Mouse (Mus musculus) stomach, embryonic 15.5 days (tissue): Measurements from ENCODE around the gene Zfp827. TPM values are rescaled to one million over a fixed set of nuclear protein-coding genes. Genes with fewer than 3 reads are reported as not detected.
A peak's percentile ranks its signal among the peaks of the same experiment; 100 is the strongest.

Source experiments
- ATAC-seq: fragments of 200-750 bp; cut with Nextera tagmentation; 2 replicates; pipeline ENCODE4 v1.8.0; 2017; ENCODE audit warnings: low read depth, moderate number of reproducible peaks, moderate TSS enrichment; ENCODE audit not compliant: insufficient read depth, low FRiP score
- H3K27ac ChIP-seq: fragments of 300-500 bp; sonication (generic); 2 replicates; pipeline ENCODE4 v1.5.1; 2015; ENCODE audit warnings: mild to moderate bottlenecking, inconsistent platforms
- H3K27me3 ChIP-seq: fragments of 300-500 bp; sonication (generic); replicated peaks from 2 replicates; pipeline ENCODE4 v1.6.1; 2015; ENCODE audit warnings: inconsistent platforms
- H3K36me3 ChIP-seq: fragments of 300-500 bp; sonication (generic); 2 replicates; pipeline ENCODE4 v1.6.1; 2015; ENCODE audit warnings: inconsistent platforms
- H3K4me1 ChIP-seq: fragments of 300-500 bp; sonication (generic); 2 replicates; pipeline ENCODE4 v1.6.1; 2015; ENCODE audit warnings: inconsistent platforms
- H3K4me2 ChIP-seq: fragments of 300-500 bp; sonication (generic); 2 replicates; pipeline ENCODE4 v1.6.1; 2015; ENCODE audit warnings: mild to moderate bottlenecking, inconsistent platforms
- H3K4me3 ChIP-seq: fragments of 300-500 bp; sonication (generic); replicated peaks from 2 replicates; pipeline ENCODE4 v1.5.1; 2015; ENCODE audit warnings: inconsistent platforms
- H3K9ac ChIP-seq: fragments of 300-500 bp; sonication (generic); 2 replicates; pipeline ENCODE4 v1.6.1; 2015; ENCODE audit warnings: inconsistent platforms
- H3K9me3 ChIP-seq: fragments of 300-500 bp; sonication (generic); 2 replicates; pipeline ENCODE4 v1.6.1; 2016; ENCODE audit warnings: inconsistent platforms
- WGBS: fragments of 180-500 bp; shearing (Covaris S2); methylation state at CpG from one replicate; pipeline ENCODE4 v1.1.7; 2015; 5-methylcytosine and 5-hydroxymethylcytosine counted together
- polyA plus RNA-seq: library from polyadenylated mRNA; unstranded; fragments of >200 nt; fragmentation: Nextera tagmentation; extraction: Ambion mirVana; gene quantifications from 2 replicates; pipeline ENCODE4 v1.2.1, GENCODE M21; 2015

The Zfp827 gene
- 7.7 and 8.4 TPM in 2 replicates for polyA plus RNA-seq

GRCm38 (mm10) chr8:79027977-79028487 lies at the start of gene Zfp827:
Gene Zfp827, plus strand, starts transcription at chr8:79028437.
- no peaks in the 10 kb centered on the region for H3K36me3 ChIP-seq
- H3K4me1 ChIP-seq = peaks cover 15% of the 10 kb centered on the region
- no peaks in the 10 kb centered on the region for H3K9me3 ChIP-seq
- peak within 1 kb of the TSS; percentile 89 for H3K4me2 ChIP-seq
- H3K27ac ChIP-seq = peak within 1 kb of the TSS; percentile 100
- 0% methylated on average over 32 of the region's 32 CpGs for WGBS
- peak; percentile 54 for ATAC-seq
- peak within 1 kb of the TSS; percentile 78 for H3K4me3 ChIP-seq
- H3K27me3 ChIP-seq = no peaks in the 10 kb centered on the region
- peak within 1 kb of the TSS; percentile 90 for H3K9ac ChIP-seq

- Histone ChIP-seq H3K9ac (no peak overlapping the region), H3K4me3 (no peak overlapping the region), H3K36me3 (no peaks in the 10 kb centered on the region), H3K27me3 (no peaks in the 10 kb centered on the region), H3K9me3 (no peaks in the 10 kb centered on the region), H3K4me2 (no peak overlapping the region), H3K4me1 (no peaks in the 10 kb centered on the region), H3K27ac (no peak overlapping the region)
- ATAC-seq = no peak
Observed at GRCm38 (mm10) chr8:79004341-79004740, 23.9 kb upstream of the Zfp827 start.

- H3K27me3 ChIP-seq = no peaks in the 10 kb centered on the region
- no peak overlapping the region for H3K4me3 ChIP-seq
- no peaks in the 10 kb centered on the region for H3K9me3 ChIP-seq
- no peak overlapping the region for H3K27ac ChIP-seq
- 72% methylated on average over 5 of the region's 5 CpGs for WGBS
- ATAC-seq = no peak
- no peak overlapping the region for H3K4me2 ChIP-seq
- H3K9ac ChIP-seq = no peak overlapping the region
- no peaks in the 10 kb centered on the region for H3K36me3 ChIP-seq
- H3K4me1 ChIP-seq = no peaks in the 10 kb centered on the region
Observed at GRCm38 (mm10) chr8:79015061-79015460, 13.2 kb upstream of the Zfp827 start.

GRCm38 (mm10) chr8:79016076-79016475 lies 12.2 kb upstream of the Zfp827 start:
- no peaks in the 10 kb centered on the region for H3K4me1 ChIP-seq
- no peak overlapping the region for H3K9ac ChIP-seq
- no peak overlapping the region for H3K4me2 ChIP-seq
- no peak overlapping the region for H3K4me3 ChIP-seq
- no peak overlapping the region for H3K27ac ChIP-seq
- no peaks in the 10 kb centered on the region for H3K27me3 ChIP-seq
- no peaks in the 10 kb centered on the region for H3K36me3 ChIP-seq
- no peaks in the 10 kb centered on the region for H3K9me3 ChIP-seq
- 86% methylated on average over 4 of the region's 4 CpGs for WGBS
- no peak for ATAC-seq

- Histone ChIP-seq H3K9me3 (no peaks in the 10 kb centered on the region), H3K4me1 (no peaks in the 10 kb centered on the region), H3K27ac (no peak overlapping the region), H3K27me3 (no peaks in the 10 kb centered on the region), H3K4me2 (no peak overlapping the region), H3K4me3 (no peak overlapping the region), H3K36me3 (no peaks in the 10 kb centered on the region), H3K9ac (no peak overlapping the region)
- ATAC-seq = no peak
- WGBS = 57% methylated on average over 6 of the region's 6 CpGs
Observed at GRCm38 (mm10) chr8:79016583-79016982, 11.7 kb upstream of the Zfp827 start.

GRCm38 (mm10) chr8:79023922-79024321 lies 4.3 kb upstream of the Zfp827 start:
- ATAC-seq = no peak
- Histone ChIP-seq H3K9me3 (no peaks in the 10 kb centered on the region), H3K4me3 (no peak overlapping the region), H3K4me2 (no peak overlapping the region), H3K36me3 (no peaks in the 10 kb centered on the region), H3K4me1 (no peaks in the 10 kb centered on the region), H3K9ac (no peak overlapping the region), H3K27ac (no peak overlapping the region), H3K27me3 (no peaks in the 10 kb centered on the region)
- WGBS = 92% methylated on average over 1 of the region's 1 CpGs

- Histone ChIP-seq H3K27me3 (no peaks in the 10 kb centered on the region), H3K4me3 (peak overlapping the region; percentile 78), H3K36me3 (no peaks in the 10 kb centered on the region), H3K27ac (peak overlapping the region; percentile 100; the same call in 1 of the 2 replicates), H3K4me1 (peaks cover 11% of the 10 kb centered on the region), H3K9me3 (no peaks in the 10 kb centered on the region), H3K9ac (no peak overlapping the region), H3K4me2 (peak overlapping the region; percentile 89; the same call in 1 of the 2 replicates)
- WGBS = 25% methylated on average over 3 of the region's 3 CpGs
- ATAC-seq = no peak
Observed at GRCm38 (mm10) chr8:79027319-79027718, 918 bp upstream of the Zfp827 start.

GRCm38 (mm10) chr8:79028541-79029395 lies 531 bp downstream of the Zfp827 start:
- Histone ChIP-seq H3K36me3 (no peaks in the 10 kb centered on the region), H3K4me1 (peaks cover 21% of the 10 kb centered on the region), H3K4me3 (peak overlapping the region; percentile 78), H3K9ac (peak overlapping the region; percentile 90), H3K27ac (peak overlapping the region; percentile 100), H3K4me2 (peak overlapping the region; percentile 89), H3K27me3 (no peaks in the 10 kb centered on the region), H3K9me3 (no peaks in the 10 kb centered on the region)
- peak; percentile 9; the same call in 1 of the 2 replicates for ATAC-seq
- WGBS = under 1% methylated on average over 52 of the region's 56 CpGs

- Histone ChIP-seq H3K4me3 (peak overlapping the region; percentile 78), H3K4me1 (peaks cover 21% of the 10 kb centered on the region), H3K4me2 (peak overlapping the region; percentile 89), H3K36me3 (no peaks in the 10 kb centered on the region), H3K27me3 (no peaks in the 10 kb centered on the region), H3K9me3 (no peaks in the 10 kb centered on the region), H3K9ac (peak overlapping the region; percentile 90), H3K27ac (peak overlapping the region; percentile 100)
- WGBS = under 1% methylated on average over 81 of the region's 99 CpGs
- ATAC-seq = peak; percentile 71
Observed at GRCm38 (mm10) chr8:79029396-79030325, 1.4 kb downstream of the Zfp827 start.

- Histone ChIP-seq H3K27me3 (no peaks in the 10 kb centered on the region), H3K4me1 (peaks cover 21% of the 10 kb centered on the region), H3K4me2 (peak overlapping the region; percentile 89), H3K27ac (peak overlapping the region; percentile 100), H3K9ac (peak overlapping the region; percentile 90), H3K9me3 (no peaks in the 10 kb centered on the region), H3K36me3 (no peaks in the 10 kb centered on the region), H3K4me3 (peak overlapping the region; percentile 78)
- peak; percentile 6; the same call in 1 of the 2 replicates for ATAC-seq
- under 1% methylated on average over 52 of the region's 62 CpGs for WGBS
Observed at GRCm38 (mm10) chr8:79030326-79031265, 2.4 kb downstream of the Zfp827 start.

GRCm38 (mm10) chr8:79037532-79037931 lies 9.3 kb downstream of the Zfp827 start:
- ATAC-seq = no peak
- 72% methylated on average over 7 of the region's 7 CpGs for WGBS

More at GRCm38 (mm10) chr8:79037532-79037931, 9.3 kb downstream of the Zfp827 start:
- H3K27ac ChIP-seq = no peak overlapping the region
- 0 out of 2 replicates have a peak, but pooled peaks cover 8% of the 10 kb centered on the region for H3K4me1 ChIP-seq
- H3K27me3 ChIP-seq = no peaks in the 10 kb centered on the region
- H3K36me3 ChIP-seq = no peaks in the 10 kb centered on the region
- no peaks in the 10 kb centered on the region for H3K9me3 ChIP-seq
- no peak overlapping the region for H3K4me2 ChIP-seq
- H3K9ac ChIP-seq = no peak overlapping the region
- H3K4me3 ChIP-seq = no peak overlapping the region
